Mouse (Mus musculus): ENCODE results near the gene Pik3r5.

The Pik3r5 gene

DNA sequence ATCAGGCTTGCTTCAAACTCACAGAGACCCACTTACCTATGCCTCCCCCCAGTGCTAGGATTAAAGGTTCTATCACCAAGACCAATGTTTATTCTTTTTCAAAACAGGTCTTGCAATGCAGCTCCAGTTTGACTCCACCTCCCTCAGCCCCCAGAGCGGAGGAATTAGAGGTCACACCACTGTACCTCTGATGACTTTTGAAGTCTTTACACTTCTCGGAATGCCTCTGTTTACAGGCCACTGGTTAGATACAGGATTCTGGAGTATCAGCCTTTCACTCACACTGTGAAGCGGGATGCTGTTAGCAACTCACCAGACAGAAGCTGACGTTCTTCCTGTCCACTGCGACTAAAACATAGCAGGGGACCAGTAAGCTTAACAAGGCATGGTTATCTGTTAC is 30.5 kb upstream of the Pik3r5 start:
- DNase-seq (ENCODE audit: low spot score): no peak

DNA sequence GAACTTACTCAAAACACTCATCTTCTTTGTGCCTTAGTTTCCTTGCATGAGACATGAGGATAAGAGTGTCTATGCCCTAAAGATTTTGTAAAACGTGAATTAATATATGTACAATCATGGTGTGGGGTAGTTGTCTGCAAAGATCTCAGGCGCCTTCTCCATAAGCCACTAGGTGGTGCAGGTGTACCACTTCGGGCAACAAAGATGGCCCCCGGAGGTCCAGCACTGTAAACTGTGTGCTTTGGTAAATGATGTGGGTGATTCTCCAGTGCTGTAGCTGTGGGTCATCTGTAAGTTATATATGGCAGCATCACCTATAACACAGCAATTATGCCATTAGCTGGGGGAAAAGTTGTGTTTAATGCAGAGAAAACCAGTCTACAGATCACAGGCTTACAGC is 27.7 kb upstream of the Pik3r5 start:
- peak; percentile 39 for DNase-seq (ENCODE audit: low spot score)

DNA sequence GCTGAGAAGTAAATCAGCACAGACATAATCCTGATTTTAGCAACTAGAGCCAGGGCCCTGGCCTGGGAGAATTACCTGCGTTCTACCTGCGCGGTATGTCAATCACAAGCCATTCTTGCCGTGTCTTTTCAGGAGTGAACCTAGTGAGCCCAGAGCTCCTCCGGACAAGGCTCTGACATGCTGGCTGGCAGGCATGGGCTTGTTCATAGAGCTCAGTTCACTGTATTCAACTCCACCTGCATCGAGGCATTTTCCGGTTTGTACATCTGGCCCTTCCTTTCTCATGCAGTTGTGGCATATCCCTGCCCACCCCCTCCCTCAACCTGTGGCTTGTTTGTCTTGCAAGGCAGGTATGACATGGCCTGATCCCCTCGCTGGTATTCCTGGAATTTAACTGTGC is 26.3 kb upstream of the Pik3r5 start:
- no peak for DNase-seq (ENCODE audit: low spot score)

DNA sequence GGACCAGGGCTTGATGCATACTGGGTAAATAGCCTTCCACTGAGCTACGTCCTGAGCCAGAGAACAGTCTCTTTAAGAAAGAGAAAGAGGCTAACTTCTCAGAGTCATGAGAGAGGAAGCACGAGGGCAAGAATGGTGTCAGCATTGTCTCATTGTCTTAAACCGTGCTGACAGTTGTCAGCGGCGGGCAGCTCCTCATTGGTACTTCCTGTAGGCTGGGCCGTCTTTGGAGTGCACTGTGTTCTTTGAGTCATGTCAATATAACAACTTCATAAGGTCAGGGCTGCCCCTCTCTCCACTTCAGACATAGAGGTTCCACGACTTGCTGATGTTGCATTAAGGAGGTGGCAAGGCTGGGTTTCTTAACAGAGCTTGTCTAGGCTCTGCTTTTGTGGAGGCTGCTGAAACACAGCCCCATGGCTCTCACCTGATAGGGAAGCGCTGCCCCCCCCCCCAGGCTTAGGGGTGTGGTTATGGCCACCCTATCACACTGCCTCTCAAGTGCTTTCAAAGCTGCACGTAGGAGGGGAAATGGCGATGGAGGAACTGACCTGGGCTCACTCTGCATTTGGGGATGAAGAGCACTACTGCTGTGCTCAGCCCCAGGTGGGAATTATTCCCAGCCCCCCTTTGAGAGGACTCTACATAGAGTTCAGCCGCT is 24.5 kb upstream of the Pik3r5 start:
- no peak for DNase-seq (ENCODE audit: low spot score)

DNA sequence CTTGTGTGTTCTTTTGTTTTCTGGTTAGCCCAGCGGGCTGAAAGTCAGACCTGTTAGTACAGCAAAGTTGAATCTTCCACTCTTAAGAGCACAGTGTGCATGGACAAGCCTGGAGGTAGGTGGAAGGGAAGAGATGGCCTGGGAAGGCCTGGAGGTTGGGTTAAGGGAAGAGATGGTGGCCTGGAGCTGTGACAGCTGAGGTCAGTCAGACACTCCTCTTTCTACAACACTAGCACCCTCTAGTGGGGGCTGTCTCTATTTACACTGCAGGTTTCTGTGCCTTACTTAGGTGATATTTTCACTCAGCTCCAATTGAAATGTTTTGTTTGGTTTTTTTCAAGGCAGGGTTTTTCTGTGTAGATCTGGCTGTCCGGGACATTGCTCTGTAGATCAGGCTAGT is 23.8 kb upstream of the Pik3r5 start:
- DNase-seq (ENCODE audit: low spot score): peak; percentile 56

DNA sequence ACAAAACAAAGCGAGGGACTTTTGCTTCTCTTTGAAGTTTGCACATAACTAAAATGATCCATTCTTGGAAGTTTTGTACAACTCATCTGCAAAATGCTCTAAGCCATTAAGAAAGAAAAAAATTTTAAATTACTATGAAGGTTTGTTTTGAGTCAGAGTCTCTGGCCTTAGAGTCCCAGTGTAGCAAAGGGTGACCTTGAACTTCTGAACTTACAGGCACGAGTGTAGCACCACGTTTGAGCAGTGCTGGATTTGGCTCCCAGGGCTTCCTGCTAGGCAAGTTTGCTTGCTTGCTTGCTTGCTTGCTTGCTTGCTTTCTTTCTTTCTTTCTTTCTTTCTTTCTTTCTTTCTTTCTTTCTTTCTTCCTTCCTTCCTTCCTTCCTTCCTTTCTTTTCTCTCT is 14.9 kb upstream of the Pik3r5 start:
- no peak for DNase-seq (ENCODE audit: low spot score)

DNA sequence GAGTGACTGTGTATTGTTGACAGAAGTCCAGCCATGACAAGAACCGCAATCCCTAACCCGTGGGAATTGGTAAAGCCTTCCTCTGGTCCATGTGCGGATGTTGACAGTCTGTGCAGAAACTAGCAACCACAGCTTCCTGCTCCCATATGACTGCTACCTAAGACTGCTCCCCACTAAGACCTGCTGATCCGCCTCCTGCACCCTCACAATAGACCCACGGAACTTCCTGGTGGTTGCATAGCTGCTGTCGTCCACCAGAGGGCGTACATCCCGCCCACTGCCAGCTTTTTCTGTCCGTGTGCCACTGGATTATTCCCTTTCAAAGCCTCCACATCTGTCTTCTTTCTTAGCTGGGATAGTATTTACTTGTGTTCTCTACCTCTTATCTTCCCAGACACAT is 14.1 kb upstream of the Pik3r5 start:
- DNase-seq (ENCODE audit: low spot score): peak; percentile 87

DNA sequence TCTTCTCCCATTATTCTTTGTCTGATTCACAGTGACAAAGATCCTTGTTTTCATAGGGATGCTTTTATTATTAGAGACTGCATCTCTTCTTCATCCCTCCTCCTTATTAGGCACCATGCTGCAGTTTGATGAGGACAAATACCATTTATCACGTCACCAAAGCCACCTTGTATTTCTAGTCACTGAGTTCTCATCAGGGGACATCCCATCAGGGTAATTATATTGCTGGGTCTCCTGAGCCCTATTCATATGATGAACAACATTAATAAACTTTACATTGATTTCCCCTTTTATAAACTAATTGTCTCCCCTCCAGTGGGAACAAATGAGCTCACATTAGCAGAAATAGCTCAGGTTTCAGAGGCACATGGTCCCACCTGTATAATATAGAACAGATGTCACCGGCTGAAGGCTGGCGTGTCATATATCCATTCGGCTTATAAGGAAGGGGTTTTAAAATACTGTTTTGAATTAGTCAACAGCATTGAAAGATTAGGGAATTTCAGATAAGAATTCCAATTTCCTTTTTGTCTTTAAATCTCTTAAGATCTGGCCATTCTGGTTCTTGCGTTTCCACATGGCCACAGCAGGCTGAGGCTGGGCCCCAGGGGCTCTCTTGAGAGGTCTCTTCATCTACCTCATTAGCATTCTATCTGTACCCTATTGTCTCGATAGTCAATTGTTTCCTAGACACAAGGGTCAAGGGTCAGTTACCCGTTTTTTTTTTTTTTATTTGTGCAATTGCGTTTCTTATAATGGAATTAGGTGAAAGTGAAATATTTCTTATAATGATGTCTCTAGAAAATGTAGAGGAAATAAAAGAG is 6.2 kb upstream of the Pik3r5 start:
- no peak for DNase-seq (ENCODE audit: low spot score)

DNA sequence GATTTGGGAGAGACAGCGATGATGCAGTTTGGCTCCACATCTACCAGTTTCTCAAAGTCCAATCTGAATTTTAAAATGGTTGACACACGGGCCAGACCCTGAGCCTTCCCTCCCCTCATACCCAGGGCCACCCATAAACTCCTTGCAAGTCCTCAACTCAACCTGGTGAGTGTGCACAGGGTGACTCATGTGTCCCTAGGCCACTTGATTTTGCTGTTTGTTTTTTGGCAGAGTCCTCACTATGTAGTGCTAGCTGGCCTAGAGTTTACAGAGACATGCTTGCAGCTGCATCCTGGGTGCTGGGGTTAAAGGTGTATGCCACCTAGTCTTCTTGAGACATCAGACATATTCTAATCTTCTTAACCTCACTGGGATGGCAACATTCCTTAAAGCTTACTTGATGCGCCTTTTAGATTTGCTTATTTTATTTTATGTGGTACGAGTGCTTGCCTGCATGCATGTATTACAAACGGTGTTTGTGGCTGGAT is 4.8 kb upstream of the Pik3r5 start:
- no peak for DNase-seq (ENCODE audit: low spot score)

DNA sequence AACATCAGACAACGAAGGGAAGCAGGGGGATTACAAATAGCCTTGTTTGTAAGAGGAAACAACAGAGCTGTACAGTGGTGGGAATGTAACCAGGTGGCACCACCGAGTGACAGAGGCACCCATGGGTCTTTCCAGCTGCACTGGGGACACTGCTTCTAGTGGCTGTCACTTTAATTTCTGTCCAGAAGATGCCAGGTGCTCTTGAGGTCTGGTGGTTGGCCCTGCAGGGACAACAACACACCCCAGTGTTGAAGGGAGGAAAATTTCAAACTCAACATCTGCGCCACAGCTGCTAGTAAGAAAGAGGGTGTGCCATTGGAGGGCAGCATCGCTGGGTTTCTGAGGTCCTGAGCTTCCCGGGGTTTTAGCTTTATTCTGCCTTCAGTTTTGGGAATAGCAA is 1.3 kb upstream of the Pik3r5 start:
- DNase-seq (ENCODE audit: low spot score): peak; percentile 41

DNA sequence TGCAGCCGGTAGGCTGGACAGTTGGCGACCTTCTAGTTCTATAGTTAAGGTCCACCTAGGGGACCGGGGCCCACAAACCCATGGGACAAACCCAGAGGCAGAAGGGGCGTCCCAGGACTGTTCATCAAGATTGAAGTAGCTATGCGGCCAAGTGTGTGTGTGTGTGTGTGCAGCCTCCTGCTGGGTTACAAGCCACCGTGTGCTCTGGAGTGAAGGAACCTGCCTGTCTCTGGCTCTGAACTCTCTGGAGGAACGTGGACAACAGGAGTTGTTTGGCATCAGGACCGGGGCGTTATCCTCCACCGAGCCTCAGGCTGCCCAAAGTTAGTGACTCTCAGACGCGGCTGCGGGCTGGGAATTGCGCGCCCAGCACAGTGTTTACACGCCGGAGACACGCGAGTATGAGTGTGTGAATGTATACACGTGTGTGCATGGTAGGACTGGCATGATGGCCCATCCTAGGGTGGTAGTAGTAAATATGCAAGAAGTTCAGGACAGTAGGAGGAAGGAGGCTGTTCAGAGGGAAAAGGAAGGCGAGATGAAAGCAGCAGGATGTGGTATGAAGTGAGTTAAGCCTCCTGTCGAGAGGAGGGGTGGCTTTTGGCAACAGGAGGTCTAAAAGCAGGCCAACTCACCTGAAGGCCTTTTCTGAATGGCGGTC is 570 bp downstream of the Pik3r5 start:
- peak; percentile 62 for DNase-seq (ENCODE audit: low spot score)

DNA sequence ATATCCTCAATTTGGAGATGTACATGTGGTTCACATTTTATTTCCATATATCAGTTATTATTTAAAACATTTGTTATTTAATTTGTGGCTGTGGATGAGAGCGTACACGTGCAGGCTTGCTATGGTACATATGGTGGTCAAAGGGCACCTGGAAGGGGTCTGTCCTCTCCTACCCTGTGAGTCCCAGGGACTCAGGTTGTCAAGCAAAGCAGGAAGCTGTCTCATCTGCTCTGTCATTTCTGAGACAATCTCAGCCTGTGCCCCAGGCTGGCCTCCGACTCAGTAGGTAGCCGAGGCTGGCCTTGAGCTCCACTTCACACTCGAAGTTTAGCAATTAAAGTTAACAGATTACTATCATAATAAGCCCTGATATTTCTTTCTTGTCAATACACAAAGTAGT is 1.6 kb downstream of the Pik3r5 start:
- peak; percentile 22 for DNase-seq (ENCODE audit: low spot score)

DNA sequence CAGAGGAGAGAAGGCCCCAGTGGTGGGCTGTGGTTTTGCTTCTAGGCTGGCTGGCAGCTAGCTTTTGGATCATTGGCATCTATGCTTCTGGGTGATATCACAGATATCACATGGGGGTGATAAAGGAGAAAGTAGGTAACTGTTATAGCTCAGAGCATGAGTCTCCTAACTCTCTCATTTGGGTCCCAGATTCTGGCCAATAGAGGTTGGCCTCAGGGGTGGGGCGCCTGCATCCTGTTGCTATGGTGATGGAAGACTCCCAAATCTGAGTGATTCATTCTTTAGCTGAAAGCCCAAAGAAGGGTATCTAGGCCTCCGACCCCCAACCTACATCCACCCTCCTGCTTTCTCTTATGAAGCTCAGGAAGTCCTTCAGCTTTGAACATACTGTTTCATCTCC is 2.8 kb downstream of the Pik3r5 start:
- DNase-seq (ENCODE audit: low spot score): peak; percentile 50

DNA sequence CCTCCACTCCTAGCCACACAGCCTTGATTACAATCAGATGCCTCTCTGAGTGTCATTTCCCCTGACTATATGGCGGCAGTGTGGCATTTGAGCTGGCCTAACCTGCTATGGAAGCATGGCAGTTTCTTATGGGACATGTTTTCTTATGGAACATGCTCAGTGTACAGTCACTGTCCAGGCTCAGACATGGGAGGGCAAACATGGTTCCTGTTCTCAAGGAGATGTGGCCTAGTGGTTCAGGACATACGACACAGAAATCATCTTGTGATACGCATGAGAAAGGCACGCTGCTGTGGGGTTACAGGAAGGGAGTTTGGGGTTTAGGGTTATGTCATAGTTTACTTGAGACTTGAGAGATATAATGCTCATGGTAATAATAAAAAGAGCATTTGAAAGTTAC is 3.7 kb downstream of the Pik3r5 start:
- peak; percentile 70 for DNase-seq (ENCODE audit: low spot score)

DNA sequence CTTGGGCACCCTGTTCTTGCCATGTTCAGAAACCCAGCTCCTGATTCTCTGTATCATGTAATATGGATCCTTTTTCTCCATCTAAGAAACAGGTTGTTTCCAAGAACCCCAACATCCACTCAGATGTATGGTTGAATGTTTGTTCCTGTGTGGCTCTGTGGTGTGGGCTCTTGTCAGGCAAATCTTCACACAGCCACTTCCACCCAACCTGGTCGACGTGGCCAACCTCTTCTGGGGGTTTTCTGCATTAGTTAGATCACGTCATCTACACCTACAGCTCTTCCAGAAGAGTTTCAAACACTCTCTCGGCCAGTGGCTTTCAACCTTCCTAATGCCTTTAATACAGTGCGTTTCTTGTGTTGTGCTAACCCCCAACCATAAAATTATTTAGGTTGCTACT is 4.5 kb downstream of the Pik3r5 start:
- DNase-seq (ENCODE audit: low spot score): peak; percentile 80

DNA sequence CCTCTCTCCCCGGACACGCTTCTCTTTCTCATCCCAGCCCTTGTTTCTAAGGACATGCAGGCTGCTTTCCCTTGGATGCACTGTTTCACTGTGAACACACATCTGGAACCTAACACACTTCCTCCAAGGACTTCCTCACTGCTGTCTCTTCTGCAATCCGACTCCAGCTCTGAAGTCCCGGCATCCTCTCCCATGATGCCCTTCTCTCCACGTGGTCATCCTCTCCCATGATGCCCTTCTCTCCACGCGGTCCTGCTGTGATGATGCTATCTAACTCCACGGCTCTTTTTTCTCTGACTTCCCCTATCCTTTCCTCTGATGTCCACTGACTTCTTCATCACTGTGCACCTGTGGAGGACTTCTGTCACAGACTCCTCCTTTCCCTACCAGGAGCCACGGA is 8.2 kb downstream of the Pik3r5 start:
- DNase-seq (ENCODE audit: low spot score): no peak

DNA sequence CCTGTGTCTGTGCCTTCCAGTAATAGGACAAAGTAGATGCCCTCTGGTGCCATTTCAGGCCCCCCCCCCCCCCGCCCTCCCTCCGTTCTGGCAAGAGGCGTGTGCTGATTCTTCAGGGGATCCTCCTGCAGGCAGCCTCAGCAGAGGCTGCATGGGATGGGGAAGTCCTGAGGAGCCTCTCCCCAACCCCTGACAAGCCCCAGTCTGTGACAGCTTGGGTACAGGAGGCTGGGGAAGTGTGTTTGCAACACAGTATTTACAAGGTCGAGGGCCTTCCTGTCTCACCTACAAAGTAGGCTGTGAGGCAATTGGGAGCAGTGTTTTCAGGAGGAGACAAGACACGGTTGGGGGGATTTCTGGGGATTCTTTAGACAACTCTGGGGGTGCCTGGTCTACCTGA is 9.0 kb downstream of the Pik3r5 start:
- no peak for DNase-seq (ENCODE audit: low spot score)

DNA sequence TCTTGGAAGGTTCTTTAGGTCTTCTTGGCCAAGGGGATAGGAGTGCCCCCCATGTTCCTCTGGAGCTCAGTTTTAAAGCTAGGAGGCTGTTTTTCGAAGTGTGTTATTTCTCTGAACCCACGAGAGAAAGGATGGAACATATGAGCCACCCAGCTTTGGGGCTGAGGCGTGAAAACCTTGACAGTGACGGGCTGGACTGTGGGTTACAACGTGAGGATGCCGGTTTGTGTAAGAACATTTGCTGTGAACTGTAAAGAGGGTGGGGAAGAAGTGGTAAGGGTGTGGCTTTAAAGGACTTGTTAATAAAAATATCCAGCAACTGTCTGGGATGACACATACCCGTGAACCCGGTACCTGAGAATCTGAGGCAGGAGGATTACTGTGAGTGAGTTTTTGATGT is 10.4 kb downstream of the Pik3r5 start:
- peak; percentile 46 for DNase-seq (ENCODE audit: low spot score)

DNA sequence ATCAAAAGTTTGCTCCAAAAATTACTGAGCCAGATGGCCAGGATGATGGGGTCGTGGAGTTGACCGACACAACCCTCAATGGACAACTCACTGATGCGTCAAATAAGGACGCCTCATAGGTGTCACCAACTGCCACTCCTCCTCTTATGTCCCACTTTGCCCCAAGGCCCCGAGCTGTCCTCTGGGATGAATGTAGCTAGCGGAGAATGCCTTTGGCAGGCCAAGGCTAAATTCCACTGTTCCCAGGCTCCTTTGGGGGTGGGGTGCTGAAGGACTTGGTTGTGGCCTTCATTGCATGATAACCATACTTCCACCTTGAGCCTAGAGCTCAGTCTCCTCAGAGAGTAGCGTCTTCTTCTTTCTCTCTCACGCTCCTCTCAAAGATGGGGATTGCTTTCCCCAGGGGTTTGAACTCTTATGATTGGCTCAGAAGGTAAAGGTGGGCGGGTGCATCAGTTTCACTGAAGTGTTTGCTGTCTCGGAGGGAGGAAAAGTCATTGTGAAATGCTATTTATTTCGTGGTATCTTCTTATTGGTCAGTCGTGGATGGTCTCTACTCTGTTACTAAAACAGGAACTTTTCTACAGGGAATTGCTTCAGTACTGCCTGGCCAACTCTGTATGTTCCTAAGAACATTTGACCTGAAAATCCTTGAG is 11.2 kb downstream of the Pik3r5 start:
- no peak for DNase-seq (ENCODE audit: low spot score)

DNA sequence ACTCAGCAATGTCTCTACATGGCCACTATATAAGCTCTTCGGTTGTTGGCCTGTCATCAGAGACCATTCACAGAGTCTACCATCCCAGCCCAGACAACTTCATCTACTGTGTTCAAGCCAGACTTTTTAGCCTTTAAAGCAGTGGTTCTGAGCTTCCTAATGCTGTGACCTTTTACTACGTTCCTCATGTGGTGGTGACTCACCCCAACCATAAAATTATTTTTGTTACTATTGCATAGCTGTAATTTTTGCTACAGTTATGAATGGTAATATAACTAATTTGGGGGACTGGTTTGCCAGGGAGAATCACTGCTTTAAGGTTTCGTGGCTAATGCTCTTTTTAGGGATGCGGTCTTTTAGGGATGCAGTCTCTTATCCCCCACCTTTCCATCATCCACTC is 14.0 kb downstream of the Pik3r5 start:
- DNase-seq (ENCODE audit: low spot score): no peak

DNA sequence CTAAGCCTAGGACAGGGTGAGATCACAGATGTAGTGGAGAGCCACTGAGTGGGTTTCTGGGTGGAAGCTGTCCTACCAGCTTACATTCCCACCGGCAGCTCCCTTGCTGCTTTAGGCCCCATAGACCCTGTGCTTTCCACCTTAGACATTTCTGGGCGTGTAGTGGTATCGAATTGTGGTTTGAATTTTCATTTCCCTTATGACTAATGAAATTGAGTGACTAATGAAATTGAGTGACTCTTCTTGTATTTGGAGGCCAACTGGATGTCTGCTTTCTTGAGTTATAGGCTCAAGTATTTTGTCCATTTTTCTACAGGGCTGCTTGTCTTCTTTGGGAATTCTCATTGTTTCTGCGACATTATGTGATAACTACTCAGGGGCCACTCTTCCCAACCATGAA is 14.6 kb downstream of the Pik3r5 start:
- no peak for DNase-seq (ENCODE audit: low spot score)

DNA sequence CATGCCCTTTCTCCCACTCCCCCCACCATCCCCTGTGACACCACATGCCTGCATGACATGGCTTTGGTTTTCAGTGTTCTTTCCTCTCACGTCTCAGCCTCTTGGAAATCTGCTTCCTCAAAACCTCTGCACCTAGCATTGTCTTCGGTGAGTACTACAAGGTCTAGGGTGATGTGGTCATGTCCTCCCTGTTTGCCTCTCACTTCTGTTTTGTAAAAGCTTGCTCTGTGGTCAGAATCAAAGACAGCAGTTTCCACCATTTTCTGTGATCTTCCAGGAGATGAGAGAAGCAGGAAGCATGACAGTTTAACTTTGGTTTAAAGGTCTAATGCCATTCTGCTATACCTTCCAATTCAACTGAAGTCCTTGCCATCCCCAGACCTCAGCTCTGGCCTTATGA is 15.3 kb downstream of the Pik3r5 start:
- DNase-seq (ENCODE audit: low spot score): peak; percentile 79

DNA sequence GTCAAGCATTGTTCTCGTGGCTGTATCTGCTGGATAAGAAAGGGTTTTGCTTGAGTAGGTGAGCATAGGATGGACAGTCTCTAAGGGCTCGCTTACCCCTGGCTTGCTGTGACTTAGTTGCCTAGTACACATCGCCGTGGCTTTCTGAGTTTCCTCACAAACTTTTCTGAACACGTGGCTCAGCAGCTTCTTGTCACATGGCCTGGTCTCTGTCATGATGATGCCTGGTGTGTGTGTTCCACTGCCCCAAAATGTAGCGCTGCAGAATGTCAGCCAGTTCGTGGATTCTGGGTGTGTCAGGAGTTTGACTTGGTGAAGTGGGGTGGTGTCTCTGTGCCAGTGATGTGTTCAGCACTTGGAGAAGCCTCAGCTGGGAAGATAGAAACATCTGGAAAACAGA is 16.4 kb downstream of the Pik3r5 start:
- DNase-seq (ENCODE audit: low spot score): peak; percentile 24

Measured in T-cell, adult 2 months (primary cell).